Mouse (Mus musculus) forebrain, postnatal 0 days (tissue): ENCODE measurements around the gene Bcat1. TPM values are rescaled to one million over a fixed set of nuclear protein-coding genes. Genes with fewer than 3 reads are reported as not detected.
A peak's percentile ranks its signal among the peaks of the same experiment; 100 is the strongest.

Experiments used
- ATAC-seq: fragments of 200-750 bp; cut with Nextera tagmentation; 2 replicates; pipeline ENCODE4 v1.8.0; 2017; ENCODE audit warnings: mild to moderate bottlenecking, moderate library complexity
- DNase-seq: peaks from one replicate; pipeline ENCODE4 v3.0.0-alpha.2; 2015
- H3K27ac ChIP-seq: fragments of 300-500 bp; sonication (generic); 2 replicates; pipeline ENCODE4 v1.5.1; 2014; ENCODE audit warnings: low read depth, mild to moderate bottlenecking, antibody characterized with exemption, low read length, moderate library complexity, mixed read lengths
- H3K27me3 ChIP-seq: fragments of 300-500 bp; sonication (generic); 2 replicates; pipeline ENCODE4 v1.6.1; 2014; ENCODE audit warnings: mild to moderate bottlenecking, low read length, mixed read lengths; ENCODE audit not compliant: insufficient read depth
- H3K36me3 ChIP-seq: fragments of 300-500 bp; sonication (generic); 2 replicates; pipeline ENCODE4 v1.6.1; 2014; ENCODE audit warnings: mild to moderate bottlenecking, moderate library complexity; ENCODE audit not compliant: insufficient read depth
- H3K4me1 ChIP-seq: fragments of 300-500 bp; sonication (generic); 2 replicates; pipeline ENCODE4 v1.6.1; 2014; ENCODE audit warnings: antibody characterized with exemption; ENCODE audit not compliant: insufficient read depth
- H3K4me2 ChIP-seq: fragments of 300-500 bp; sonication (generic); 2 replicates; pipeline ENCODE4 v1.6.1; 2014; ENCODE audit warnings: low read depth, mild to moderate bottlenecking, moderate library complexity
- H3K4me3 ChIP-seq: fragments of 300-500 bp; sonication (generic); 2 replicates; pipeline ENCODE4 v1.5.1; 2014; ENCODE audit warnings: low read depth, low read length, mixed read lengths
- H3K9ac ChIP-seq: fragments of 300-500 bp; sonication (generic); 2 replicates; pipeline ENCODE4 v1.6.1; 2014; ENCODE audit warnings: mild to moderate bottlenecking
- H3K9me3 ChIP-seq: fragments of 300-500 bp; sonication (generic); 2 replicates; pipeline ENCODE4 v1.6.1; 2016; ENCODE audit warnings: low read length
- CTCF ChIP-seq: sonication (generic); IDR thresholded peaks from 2 replicates; pipeline ENCODE4 v1.5.1; 2016; ENCODE audit warnings: antibody characterized with exemption, control low read depth, low read depth
- WGBS: fragments of 180-500 bp; shearing (Covaris S2); extraction: QIAGEN DNeasy Blood & Tissue Kit; methylation state at CpG from one replicate; pipeline ENCODE4 v1.1.7; 2014; 5-methylcytosine and 5-hydroxymethylcytosine counted together
- polyA plus RNA-seq: library from polyadenylated mRNA; unstranded; fragments of >200 nt; fragmentation: Nextera tagmentation; extraction: Ambion mirVana; gene quantifications from 2 replicates; pipeline ENCODE4 v1.2.1, GENCODE M21; 2015
- total RNA-seq: library from RNA; depleted of rRNA; stranded (reverse); fragments of >200 nt; gene quantifications from 2 replicates; pipeline ENCODE4 v1.2.3, GENCODE M21; 2014

Bcat1 gene
- total and polyA plus RNA-seq, 2 experiments from 2014 or later = 50.7 to 97.5 TPM

DNA sequence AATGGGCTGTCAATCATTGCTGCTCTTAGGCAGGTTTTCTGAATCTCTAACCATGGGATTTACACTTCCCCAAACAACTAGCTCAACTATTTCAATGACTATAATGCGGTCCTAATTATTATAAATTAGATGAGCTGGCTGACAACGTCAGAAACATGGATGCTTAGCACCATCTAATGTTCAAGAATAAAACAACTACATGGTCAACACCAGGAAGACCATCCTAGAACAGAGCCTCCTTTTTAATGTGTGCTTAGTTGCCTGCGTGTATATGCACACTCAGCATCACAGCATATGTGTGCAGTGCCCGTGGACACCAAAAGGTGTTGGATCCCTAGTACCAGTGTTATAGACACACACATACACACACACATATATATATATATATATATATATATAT lies 111.8 kb downstream of the Bcat1 start:
- no peak overlapping the region for H3K9ac ChIP-seq
- H3K27ac ChIP-seq = no peak overlapping the region
- H3K4me2 ChIP-seq = no peak overlapping the region
- peak; percentile 75 for TF ChIP-seq CTCF
- no peaks in the 10 kb centered on the region for H3K36me3 ChIP-seq
- H3K4me3 ChIP-seq = no peak overlapping the region
- DNase-seq (peak; percentile 71), ATAC-seq (peak; percentile 48; the same call in 1 of the 2 replicates)
- no peaks in the 10 kb centered on the region for H3K4me1 ChIP-seq
- H3K27me3 ChIP-seq = no peaks in the 10 kb centered on the region
- H3K9me3 ChIP-seq = no peaks in the 10 kb centered on the region
- 48% methylated on average over 4 of the region's 4 CpGs for WGBS

DNA sequence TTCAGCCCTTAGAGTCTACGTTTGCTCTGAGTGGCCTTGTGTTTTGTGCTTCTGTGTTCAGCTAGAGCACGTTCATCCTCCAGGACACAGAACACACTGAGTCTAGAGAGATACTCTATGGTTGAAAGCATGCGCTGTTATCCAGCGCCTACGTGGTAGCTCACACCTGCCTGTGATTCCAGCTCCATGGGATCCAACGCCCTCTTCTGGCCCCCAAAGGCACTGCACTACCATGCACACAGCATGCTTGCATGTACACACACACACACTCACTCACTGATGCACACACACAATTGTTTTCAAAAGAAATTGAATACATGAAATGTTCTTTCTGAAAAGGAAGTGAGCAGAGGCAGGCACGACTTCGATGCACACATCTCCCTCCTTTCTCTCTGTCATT lies 112.8 kb downstream of the Bcat1 start:
- ATAC-seq (no peak), DNase-seq (no peak)
- no peaks in the 10 kb centered on the region for H3K36me3 ChIP-seq
- no peaks in the 10 kb centered on the region for H3K4me1 ChIP-seq
- peak; percentile 49 for TF ChIP-seq CTCF
- no peak overlapping the region for H3K9ac ChIP-seq
- no peak overlapping the region for H3K4me2 ChIP-seq
- no peaks in the 10 kb centered on the region for H3K9me3 ChIP-seq
- H3K4me3 ChIP-seq = no peak overlapping the region
- no peak overlapping the region for H3K27ac ChIP-seq
- no peaks in the 10 kb centered on the region for H3K27me3 ChIP-seq
- WGBS = 86% methylated on average over 8 of the region's 8 CpGs

DNA sequence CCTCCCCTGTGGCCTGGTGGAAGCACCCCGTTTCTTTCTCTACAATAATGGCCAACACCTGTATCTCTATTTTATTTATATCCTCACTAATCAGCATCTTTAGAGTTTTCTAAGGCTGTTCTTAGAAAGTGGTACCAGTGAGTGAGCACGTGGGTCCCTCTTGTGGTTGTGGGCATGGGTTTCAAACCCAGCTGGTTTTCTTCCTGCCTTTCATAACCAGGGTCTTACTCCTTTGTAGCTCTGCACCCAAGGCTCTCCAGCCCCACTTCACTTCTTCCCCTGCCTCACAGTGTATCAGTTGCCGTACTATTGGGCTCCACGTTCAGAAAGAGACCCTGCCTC lies 114.0 kb downstream of the Bcat1 start:
- 0 out of 2 replicates have a peak overlapping the region, but pooled peaks have one; percentile 42 for H3K27ac ChIP-seq
- no peaks in the 10 kb centered on the region for H3K4me1 ChIP-seq
- peak; percentile 50 for ATAC-seq
- 59% methylated on average over 4 of the region's 4 CpGs for WGBS
- no peak overlapping the region for H3K9ac ChIP-seq
- H3K9me3 ChIP-seq = no peaks in the 10 kb centered on the region
- DNase-seq = no peak
- peak; percentile 59 for TF ChIP-seq CTCF
- peak overlapping the region; percentile 42 for H3K4me2 ChIP-seq
- no peaks in the 10 kb centered on the region for H3K36me3 ChIP-seq
- no peak overlapping the region for H3K4me3 ChIP-seq
- H3K27me3 ChIP-seq = no peaks in the 10 kb centered on the region

DNA sequence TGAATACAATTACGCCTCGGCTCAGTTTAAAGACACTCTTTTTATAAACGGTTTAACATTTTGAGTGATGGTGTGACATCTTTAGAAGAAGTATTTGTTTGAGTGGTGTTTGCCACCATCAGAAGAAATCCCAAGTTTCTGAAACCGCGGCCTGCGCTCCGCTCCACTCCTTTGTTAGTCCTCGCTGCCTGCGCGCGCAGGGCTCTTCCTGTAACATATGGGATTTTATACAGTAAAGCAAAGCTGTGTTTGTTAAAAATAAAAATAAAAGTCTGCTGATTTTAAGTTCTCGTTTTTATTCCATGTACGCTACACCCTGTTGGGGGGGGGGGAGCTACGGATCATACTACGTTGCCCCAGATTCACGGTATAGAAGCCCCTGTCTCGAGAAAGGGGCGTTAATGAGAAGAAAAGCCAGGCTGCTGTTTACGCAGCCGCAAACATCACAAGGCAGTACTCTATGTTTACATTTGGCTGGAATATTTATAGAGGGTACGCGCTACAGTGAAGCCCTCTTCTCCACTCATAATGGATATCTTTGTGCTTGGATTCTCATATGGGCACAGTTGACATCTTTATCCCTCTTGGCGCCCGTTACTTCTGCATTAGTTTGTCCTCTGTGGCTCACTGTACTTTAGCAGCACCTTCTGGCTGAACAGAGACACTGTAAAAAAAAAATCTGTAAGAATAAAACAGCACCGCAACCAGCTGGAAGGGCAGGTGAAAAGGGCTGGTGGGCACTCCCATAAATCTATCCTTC lies 114.6 kb downstream of the Bcat1 start:
- TF ChIP-seq CTCF = peak; percentile 58; the same call in 1 of the 2 replicates
- Histone ChIP-seq H3K27me3 (no peaks in the 10 kb centered on the region), H3K36me3 (no peaks in the 10 kb centered on the region), H3K4me3 (peak overlapping the region; percentile 24; the same call in 1 of the 2 replicates), H3K9ac (peak overlapping the region; percentile 32; the same call in 1 of the 2 replicates), H3K27ac (peak overlapping the region; percentile 42; the same call in 1 of the 2 replicates), H3K4me2 (peak overlapping the region; percentile 42), H3K9me3 (no peaks in the 10 kb centered on the region), H3K4me1 (no peaks in the 10 kb centered on the region)
- WGBS = 49% methylated on average over 25 of the region's 25 CpGs
- ATAC-seq (peak; percentile 83), DNase-seq (peak; percentile 85)

DNA sequence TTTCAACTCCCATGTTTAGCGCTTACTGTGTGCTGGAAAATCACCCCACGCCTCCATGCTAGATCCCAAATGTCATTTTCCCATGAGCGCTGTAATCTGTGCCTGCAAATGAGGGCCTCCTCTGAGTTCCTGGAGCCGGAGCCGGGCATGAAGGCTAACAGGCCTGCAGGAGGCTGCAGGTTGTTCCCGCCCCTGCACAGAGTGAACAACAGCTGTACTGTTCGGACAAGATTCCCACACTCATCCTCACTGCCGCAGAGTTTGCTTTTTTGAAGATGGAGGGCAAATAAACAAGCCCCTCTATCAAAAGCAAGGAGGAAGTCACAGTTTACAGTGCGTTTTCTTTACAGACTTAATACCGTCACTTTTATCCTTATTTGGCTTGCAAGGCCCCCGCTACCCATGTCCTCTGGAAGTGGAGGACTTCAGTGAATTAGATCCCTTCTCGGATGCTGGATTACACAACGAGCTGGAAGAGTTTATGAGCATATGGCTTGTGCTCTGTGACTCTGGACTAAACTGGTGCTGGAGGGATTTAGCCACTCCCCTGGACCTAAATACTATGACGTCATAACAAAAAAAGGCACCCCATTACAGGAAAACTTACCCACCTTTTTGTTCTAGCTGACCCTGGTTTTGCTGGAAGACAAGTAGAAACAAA lies 120.0 kb downstream of the Bcat1 start:
- H3K4me2 ChIP-seq = no peak overlapping the region
- no peak for TF ChIP-seq CTCF
- H3K27ac ChIP-seq = no peak overlapping the region
- 61% methylated on average over 14 of the region's 14 CpGs for WGBS
- no peaks in the 10 kb centered on the region for H3K4me1 ChIP-seq
- H3K9me3 ChIP-seq = no peaks in the 10 kb centered on the region
- ATAC-seq (no peak), DNase-seq (no peak)
- no peaks in the 10 kb centered on the region for H3K27me3 ChIP-seq
- H3K9ac ChIP-seq = no peak overlapping the region
- H3K4me3 ChIP-seq = no peak overlapping the region
- H3K36me3 ChIP-seq = no peaks in the 10 kb centered on the region

DNA sequence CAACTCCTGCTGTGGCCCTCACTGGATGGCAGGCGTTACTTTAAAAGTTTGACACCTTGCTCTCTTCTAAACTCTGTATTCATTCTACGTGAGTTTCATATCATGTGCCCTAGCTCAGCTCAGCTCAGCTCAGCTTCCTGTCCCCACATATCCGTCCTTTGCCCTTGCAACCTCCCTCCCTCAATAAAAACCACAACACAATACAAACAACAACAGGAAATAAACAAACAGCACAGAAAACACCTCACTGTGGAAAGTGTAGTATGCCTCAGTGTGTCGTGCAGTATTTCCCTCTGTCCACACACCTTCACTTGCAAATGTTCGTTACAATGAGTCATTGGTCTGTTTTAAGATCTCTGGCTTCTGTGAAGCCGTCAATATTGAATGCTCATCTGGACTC lies 123.1 kb downstream of the Bcat1 start:
- ATAC-seq (no peak), DNase-seq (no peak)
- no peaks in the 10 kb centered on the region for H3K9me3 ChIP-seq
- no peaks in the 10 kb centered on the region for H3K36me3 ChIP-seq
- no peak overlapping the region for H3K4me2 ChIP-seq
- no peak overlapping the region for H3K27ac ChIP-seq
- H3K4me1 ChIP-seq = no peaks in the 10 kb centered on the region
- WGBS = 93% methylated on average over 6 of the region's 6 CpGs
- no peak overlapping the region for H3K9ac ChIP-seq
- TF ChIP-seq CTCF = no peak
- no peaks in the 10 kb centered on the region for H3K27me3 ChIP-seq
- no peak overlapping the region for H3K4me3 ChIP-seq
